Mouse (Mus musculus) naive thymus-derived CD4-positive, alpha-beta T cell, adult 2 months (primary cell): ENCODE results near the gene Nppa.

ENCODE experiments used
- DNase-seq: peaks from one replicate; pipeline ENCODE4 v3.0.0-alpha.2; 2011; ENCODE audit warnings: low read depth

Gene Nppa

DNA sequence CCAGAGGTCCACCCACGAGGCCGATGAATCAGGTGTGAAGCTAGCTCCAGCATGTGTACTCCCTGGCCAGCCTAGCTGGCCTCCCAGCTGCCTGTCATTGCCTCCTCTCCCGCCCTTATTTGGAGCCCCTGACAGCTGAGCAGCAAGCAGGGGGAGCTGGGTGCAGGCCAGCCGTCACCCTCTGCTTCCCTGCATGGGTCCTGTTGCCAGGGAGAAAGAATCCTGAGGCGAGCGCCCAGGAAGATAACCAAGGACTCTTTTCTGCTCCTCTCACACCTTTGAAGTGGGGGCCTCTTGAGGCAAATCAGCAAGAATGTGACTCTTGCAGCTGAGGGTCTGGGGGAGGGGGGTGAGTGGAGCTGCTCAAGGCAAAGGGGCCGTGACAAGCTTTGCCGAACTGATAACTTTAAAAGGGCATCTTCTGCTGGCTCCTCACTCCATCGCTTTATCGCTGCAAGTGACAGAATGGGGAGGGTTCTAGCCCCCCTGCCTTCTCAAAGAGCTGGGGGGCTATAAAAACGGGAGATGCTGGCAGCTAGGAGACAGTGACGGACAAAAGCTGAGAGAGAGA is at the start of gene Nppa:
Gene Nppa (plus strand): TSS at position 521 of the 571 bp plus-strand sequence.
- no peak for DNase-seq

DNA sequence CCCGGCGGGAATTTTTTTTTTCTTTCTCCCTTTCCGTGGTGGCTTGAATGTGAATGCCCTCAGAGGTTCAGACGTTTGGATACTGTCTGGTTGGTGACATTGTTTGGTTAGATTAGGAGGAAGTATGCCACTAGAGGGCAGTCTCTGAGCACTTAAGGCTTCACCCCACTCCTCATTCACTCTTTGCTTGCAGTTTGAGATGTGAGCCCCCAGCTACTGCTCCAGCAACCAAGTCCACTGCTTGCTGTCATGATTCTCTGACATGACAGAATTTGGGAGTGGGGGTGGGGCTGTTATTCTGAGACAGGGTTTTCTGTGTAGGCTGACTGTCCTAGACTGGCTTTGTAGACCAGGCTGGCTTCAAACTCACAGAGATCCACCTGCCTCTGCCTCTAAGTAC is 46.9 kb upstream of the Nppa start:
- peak; percentile 61 for DNase-seq

DNA sequence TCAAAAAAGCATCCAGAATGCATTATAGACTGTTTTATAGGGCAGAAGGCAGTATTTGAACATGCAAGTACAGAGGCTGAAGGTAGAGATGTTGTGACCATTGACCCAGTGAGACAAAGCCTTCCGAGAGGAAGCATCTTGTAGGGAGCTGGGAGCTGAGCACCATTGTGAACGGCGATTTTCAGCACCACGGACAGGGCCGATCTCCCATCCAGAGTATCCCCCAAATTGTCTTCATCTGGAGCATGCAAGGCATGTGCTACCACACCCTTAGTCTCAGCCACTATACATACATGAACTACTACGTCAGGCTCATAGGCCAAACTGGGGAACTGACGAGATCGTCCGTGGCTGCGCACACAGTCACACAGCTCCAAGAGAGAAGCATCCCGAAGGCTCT is 43.4 kb upstream of the Nppa start:
- no peak for DNase-seq

DNA sequence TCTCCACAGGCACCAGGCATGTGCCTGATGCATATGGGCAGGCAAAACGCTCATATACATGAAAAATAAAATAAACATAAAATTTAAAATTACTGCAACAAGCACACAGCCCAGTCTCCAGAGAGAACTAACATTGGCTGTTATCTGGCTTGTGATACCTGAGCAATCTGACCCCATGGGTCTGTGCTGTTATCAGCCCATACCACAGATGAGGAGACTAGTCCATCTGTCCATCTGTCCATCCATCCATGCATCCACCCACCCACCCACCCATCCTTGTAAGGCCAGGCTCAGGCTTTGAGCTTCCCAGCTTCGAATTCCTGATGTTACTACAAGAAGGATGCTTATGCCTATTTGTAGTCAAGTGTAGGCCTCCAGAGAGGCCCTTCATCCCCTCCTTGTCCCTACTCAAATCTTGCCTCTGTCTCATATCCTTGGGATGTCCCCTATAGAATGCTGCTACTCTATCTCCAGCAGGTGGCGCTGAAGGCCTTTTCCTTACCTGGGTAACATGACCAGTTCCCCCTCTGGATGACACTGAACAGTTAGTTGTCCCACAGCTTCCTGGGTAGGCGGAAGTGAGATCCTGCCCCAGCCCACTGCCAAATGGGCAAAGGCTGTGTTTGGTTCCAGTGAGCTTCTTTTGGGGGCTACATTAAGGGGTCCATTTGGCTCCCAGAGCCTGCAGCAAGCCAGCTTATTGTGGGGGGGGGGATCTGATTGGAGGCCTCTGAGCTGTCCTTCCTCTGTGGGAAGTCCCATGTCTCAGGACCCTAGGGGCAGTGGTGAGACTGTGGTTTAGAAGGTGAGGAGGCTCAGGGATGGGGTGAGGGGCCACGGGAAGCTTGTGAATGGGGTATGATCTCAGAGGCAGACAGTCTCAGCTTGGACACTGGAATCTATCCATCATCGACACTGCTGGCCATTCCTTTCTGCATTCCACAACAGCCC is 40.4 kb upstream of the Nppa start:
- peak; percentile 75 for DNase-seq

DNA sequence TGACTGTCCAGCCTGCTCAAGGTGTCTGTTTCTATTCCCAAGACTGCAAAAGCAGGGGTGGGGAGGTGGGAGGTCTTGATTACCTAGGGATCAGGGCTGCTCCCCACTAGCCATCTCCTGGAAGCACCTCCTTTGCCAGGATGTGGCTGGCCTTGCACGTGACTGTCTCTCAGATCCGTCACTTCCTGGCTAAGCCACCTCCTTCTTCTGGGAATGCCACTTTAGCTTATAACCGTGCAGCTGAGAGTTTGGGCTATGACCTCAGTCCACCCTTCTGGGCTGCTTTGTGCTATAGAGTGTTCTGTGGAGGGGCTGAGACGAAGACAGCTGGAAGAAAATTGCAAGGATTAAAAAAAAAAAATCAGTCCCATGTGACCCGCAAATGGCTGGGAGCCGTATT is 37.7 kb upstream of the Nppa start:
- no peak for DNase-seq

DNA sequence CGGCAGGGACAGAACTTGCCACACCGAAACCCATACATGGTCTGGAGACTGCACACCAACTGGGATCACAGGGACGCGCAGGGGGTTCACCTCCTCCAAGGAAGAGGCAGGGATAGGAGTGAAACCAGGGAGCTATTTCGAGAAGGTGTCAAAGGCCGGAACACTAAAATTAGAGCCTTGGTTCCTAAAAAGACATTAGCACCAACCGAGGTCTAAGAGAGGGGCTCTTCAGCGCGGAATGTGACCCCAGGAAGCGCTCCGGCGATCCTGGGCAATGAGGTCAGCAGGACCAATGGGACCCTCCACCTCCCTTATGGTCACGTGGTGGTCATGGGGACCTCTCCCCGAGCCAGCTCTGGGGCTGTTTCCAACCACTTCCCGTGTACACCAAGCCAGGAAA is 36.9 kb upstream of the Nppa start:
- no peak for DNase-seq

DNA sequence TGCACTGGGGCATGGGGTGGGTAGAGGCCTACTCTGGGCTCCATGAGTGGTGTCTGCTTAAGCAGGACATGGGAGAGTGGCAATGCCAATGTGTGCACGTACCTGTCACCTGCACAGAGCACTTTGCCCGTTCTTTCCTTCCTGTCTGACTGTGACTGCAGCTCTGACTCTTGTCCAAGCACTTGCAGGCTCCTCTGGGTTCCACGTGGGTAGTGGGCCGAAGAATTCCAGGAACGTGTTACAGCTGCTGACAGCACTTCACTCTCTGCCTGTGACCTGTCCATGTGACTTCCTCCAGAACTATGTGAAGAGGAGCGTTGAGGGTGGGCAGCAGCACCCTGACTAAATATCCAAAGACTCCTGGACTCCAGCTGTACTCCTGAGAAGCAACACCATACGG is 34.8 kb upstream of the Nppa start:
- no peak for DNase-seq

DNA sequence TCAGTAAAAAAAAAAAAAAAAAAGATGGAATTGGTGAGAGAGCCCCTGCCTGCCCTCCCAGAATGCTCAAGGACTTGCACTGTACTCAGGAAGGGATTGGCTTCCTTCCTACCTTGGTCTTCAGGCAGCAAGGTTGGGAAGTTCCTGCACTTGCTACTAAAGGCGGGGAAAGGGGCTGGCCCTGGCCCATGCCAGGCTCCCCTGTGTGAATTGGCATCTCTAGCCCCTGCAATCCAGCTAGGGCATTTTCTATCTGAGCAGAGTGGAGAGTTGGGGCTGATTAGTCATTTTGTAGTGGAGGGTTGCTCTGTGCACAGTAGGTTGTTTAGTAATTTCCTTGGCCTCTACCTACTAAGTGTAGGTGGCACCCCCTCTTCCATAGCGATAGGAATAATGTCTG is 31.7 kb upstream of the Nppa start:
- DNase-seq = no peak

DNA sequence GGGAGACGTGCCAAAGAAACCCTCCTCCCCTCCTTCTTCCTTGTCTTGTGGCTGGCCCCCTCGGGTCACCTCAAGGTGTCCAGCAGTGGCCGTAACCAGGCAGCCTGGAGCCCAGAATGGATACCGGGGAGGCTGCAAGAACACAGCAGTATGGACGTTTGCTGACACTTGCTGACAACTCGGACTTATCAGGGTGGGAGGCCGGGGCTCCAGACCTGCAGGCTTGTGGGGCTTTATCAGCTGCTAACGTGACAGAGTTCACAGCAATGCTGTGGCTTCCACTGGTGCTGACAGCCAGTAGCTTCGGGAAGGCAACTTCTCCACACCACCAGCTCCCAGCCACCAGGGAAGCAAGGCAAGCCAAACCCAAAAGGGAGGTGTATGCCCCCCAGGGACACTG is 31.2 kb upstream of the Nppa start:
- DNase-seq = no peak

DNA sequence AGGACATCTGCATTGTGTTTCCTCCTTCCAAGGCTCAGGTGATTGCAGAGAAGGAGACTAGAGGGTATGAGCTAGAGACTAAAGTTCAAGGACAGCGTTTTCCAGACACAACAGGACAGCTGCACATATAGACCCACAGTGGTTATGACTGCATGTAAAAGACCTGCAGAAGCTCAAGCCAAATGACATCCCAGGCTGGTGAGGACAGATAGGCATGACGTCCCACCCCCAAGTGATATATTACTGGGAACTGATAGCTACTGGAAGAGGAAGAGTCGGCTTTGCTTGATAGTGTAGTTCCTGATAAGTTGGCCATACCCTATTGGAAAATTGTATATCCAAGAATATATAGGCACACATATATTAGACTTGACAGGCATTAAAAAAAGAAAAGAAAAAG is 24.3 kb upstream of the Nppa start:
- DNase-seq = no peak

DNA sequence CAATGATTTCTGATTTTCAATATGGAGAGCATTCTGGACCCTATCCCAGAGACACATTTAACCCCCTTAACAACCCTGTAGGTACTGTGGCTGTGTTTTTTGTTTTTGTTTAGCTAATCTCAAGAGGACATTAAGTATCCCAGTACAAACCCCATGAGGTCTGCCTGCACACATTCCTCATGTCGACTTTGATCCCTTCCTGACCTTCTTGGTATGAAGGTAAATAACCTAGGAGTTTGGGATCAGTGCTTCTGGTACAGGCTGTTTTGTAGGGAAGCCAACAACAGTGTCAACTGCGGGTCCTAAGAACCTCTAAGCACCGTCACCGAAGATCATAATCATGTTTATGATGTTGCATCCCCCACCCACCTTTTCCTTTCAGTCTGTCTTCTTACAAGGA is 22.8 kb upstream of the Nppa start:
- DNase-seq = no peak

DNA sequence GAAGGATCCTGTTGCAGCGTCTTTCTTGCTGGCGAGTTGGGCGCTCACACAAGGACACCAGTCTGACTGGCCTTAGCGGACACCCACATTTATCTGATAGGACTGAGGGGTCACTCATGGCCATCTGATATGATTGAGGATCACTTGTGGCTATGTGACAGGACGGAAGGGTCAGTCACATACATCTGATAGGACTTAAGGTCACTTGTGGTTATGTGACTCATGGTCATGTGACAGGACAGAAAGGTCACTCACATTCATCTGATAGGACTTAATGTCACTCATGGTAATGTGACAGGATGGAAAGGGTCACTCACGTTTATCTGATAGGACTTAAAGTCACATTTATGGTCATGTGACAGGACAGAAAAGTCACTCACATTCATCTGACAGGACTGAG is 22.1 kb upstream of the Nppa start:
- no peak for DNase-seq

DNA sequence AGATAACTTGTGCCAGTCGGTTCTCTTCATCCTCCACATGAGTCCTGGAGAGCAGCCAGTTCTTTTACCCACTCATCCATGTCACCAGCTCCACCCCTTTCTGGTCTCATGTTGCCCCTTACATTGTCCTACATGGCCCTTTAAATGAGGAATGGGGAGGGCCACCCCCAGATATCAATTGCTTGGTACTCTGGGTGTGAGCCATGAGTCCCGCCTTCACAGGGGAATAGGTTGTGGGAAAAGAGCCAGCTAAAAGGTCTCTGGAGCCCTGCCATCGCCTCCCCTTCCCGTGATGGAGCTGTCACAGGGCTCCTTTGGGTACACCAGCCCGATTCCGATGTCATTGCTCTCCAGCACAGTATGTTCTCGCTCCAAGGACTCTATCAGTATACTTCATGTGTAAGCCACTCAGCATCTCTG is 21.1 kb upstream of the Nppa start:
- DNase-seq = no peak

DNA sequence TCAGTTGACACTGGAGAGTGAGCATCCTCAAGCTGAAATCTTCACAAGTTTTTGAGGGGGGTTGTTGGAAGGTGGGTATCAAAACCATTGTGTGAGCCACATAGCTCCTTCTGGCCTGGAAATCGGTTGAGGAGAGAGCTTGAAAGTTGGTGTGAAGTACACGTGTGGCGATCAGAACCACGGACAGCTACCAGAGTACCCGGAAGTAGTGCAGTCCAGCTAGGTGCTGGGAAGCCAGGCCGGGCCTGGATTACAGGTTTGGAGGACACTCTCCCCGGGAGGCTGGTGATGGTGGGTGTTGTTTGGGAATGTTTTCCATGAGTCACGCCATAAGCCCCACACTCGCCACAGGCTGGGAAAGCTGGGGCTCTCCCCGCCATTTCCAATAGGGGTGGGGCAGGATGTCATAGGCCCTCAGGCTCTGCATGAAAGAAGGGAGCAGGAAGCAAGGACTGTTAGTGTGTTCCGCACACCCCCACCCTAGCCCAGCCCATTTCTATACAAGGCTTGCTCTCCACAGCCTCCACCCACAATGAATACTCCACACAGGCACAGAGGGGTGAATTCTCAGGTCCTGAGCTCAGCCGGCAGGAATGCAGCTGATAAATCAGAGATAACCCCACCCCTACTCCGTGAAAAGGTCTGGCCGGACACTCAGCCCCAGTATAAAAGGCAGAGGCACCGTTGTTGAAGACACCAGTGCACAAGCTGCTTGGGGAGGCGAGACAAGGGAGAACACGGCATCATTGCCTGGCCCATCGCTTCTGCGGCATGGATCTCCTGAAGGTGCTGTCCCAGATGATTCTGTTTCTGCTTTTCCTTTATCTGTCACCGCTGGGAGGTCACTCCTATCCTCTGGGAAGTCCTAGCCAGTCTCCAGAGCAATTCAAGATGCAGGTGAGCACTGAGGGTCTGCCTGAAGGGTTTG is 15.1 kb upstream of the Nppa start, which contains the start of gene Nppb:
Gene Nppb (plus strand): TSS at position 584 of the 928 bp plus-strand sequence.
- no peak for DNase-seq

DNA sequence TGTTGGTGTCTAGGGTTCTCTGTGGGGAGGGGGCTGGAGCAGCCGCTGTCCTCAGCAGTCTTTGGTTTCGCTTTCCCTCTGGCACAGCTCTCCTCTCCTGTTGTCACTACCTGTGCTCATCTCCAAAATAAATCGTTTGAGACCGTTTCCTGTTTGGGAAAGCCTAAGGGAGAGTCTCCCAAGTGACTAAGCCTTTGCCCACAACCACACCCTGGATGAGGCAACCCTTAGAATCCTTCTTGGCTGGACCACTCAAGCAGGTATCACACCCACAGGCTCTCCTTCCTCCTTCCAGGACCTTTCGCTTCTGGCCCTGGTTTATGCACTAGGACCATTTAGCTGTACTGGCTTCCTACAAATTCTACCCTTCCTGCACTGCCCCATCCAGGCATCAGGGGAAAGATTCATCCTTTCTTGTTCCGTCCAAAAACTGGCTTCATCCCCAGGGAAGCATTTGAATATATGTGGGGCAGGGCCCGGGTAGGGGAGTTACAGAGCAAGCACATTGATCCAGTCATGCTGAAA is 6.9 kb upstream of the Nppa start:
- DNase-seq = no peak

DNA sequence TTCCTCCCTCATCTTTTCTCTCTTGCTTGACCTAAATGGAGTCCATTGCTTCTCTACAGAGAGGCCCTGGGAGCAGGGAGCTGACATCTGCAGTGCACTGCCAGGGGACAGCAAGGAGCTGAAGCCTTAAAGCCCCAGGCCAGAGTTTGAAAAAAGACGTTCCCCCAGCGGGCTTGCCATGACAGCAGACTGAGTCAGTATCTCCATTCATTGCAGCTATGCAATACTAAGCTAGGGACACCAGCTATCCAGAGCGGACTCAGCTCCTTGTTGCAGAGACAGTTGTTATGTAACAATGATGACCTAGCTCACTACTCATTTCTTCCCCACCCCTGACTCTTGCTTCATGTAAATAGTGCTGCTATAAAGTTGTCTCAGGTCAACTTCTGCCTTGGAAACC is 5.2 kb upstream of the Nppa start:
- DNase-seq = no peak

DNA sequence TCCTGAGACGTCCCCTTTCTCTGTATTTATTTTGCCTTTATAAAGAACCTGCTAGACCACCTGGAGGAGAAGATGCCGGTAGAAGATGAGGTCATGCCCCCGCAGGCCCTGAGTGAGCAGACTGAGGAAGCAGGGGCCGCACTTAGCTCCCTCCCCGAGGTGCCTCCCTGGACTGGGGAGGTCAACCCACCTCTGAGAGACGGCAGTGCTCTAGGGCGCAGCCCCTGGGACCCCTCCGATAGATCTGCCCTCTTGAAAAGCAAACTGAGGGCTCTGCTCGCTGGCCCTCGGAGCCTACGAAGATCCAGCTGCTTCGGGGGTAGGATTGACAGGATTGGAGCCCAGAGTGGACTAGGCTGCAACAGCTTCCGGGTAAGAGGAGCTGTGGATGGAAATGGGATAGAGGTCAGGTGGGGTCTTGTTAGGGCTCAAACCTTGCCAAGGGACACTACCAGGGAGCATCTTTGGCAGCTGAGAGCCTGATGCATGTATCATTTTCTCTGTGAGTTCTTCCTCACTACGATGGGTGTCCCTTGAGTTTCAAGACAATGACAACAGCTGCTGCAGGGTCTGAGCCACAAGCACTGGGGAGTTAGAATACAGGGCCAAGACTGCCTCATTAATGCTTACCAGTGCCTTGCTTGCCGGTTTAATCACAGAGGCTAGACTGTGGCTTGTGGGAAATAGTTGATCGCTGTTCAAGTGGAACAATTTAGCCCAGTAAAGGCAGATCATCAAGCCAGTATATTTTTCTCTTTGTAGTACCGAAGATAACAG is 679 bp downstream of the Nppa start:
- DNase-seq = no peak

DNA sequence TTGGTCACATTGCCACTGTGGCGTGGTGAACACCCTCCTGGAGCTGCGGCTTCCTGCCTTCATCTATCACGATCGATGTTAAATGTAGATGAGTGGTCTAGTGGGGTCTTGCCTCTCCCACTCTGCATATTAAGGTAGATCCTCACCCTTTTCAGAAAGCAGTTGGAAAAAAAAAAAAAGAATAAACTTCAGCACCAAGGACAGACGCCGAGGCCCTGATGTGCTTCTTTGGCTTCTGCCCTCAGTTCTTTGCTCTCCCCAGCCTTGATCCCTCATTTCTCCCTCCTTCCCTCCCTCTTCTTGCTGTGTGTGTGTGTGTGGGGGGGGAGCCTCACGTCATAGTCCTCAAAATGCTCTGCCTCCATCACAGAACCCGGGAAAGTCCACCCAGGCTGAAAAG is 1.3 kb downstream of the Nppa start:
- no peak for DNase-seq

DNA sequence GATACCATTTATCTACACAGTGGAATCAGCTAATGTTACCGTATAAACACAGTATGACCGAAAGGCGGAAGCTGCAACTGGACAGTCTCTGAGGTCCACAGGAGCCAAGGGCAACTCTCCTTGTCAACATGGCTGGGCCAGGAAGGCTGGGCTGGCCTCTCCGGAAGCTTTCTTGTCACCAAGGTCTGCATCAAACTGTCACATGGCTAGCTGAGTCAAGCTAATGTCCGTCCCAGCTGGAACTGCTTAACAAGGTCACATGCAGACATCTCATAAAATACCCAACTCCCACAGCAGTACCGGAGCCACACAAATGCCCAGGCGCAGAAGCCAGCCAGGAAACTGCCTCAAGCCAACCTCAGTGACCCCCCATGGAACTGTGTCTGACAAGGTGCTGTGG is 3.8 kb downstream of the Nppa start:
- DNase-seq = no peak

DNA sequence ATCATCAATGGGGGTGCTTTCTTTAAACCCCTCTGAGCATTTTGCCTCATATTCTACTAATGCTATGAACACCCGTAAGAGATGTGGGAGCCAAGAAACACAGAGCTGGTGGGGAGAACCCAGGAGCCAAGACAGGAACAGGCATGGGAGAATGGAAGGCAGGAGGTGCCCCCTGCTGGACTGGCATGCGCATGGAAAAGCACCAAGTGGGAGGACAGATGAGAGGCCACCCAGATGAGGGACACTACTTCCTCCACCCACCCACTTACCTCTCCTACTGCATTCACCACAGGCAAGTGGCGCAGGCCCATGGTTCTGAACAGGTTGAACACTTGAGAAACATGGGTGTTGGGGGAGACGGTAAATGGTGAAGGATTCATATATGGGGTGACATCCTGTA is 7.9 kb downstream of the Nppa start:
- peak; percentile 8 for DNase-seq

DNA sequence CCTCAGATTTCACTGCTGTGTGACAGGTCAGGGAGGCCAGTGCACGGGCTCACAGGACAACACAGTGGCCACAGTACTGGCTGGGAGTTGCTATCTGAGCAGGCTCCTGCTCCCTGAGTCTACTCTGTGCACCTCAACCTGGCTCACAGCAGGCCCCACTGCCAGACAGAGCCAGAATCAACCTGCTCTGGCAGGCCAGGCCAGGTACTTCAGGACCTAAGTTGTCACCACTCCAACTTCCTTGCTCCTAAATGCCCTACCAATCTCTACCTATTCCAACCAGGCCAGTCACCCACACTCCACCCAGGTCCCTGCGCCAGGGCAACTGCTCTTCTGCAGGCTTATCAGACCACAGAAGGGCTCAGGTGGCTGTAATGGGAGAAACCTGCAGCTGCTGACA is 9.1 kb downstream of the Nppa start:
- DNase-seq = no peak

DNA sequence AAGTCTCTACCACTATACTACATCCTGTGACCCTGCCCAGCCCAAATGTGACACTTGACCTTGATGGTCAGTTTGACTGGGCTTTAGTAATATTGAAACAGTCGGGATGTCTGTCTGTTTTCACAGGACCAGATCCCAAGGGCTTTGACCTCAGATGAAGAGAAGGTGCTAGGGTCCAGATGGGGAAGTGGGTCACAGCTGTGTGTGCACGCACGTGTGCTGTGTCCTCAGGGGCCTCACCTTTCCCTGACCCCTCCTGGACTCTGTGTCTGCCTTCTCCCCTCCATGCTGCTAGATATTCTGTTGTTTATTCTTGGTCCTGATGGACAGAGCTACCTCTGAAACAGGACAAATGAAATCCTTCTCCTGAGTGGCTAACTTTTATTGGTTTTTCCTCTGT is 10.8 kb downstream of the Nppa start:
- DNase-seq = no peak
